Mouse (Mus musculus) lung, adult 18-20 months (tissue): ENCODE data around the gene Syt17.
A peak's percentile ranks its signal among the peaks of the same experiment; 100 is the strongest.

Experiments used
- DNase-seq, 2 experiments: peaks; one replicate each; pipeline ENCODE4 v3.0.0; 2022; ENCODE audit warnings: mixed read lengths in 2 of 2

Gene Syt17

DNA sequence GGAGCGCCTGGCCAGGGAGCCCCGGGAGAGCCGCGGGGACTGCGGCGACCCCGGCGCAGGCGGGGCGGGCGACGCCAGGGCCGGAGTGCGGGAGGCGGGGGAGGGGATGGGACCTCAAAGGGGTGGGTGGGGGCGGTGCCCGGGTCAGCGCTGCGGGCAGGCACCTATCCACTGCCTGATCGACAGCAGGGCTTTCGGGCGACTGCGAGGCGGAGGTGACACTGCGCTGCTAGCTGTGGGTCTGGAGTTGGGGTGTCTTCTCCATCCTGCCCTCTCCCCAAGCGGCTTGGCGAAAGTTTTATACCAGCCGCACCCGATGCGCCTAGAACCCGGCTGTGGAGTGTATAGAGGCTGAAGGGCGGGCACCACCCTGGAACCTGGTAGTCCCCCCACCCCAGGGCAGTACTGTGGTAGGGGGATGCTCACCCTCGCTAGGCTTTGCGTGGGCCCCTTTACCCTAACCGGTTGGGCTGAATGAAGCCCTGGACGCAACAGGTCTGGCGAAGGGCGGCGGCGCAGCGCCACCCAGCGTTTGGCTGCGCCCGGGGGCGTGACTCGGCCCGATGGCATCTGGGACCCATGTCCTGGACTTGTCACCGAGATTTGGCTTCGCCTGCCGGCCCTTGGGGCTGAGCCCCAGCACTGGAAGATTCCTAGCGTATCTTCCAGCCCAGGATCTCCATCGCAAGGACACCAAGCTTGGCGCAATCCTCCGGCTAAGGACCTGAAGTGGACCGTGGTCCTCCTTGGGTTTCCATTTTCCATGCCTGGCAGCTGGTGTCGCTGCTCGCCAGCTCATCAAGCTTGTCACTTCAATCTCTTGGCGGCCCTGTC, at the start of gene Syt17:
TSS of gene Syt17 (minus strand) at position 89 of the 834 bp plus-strand sequence.
- peak; percentile 73 for DNase-seq

DNA sequence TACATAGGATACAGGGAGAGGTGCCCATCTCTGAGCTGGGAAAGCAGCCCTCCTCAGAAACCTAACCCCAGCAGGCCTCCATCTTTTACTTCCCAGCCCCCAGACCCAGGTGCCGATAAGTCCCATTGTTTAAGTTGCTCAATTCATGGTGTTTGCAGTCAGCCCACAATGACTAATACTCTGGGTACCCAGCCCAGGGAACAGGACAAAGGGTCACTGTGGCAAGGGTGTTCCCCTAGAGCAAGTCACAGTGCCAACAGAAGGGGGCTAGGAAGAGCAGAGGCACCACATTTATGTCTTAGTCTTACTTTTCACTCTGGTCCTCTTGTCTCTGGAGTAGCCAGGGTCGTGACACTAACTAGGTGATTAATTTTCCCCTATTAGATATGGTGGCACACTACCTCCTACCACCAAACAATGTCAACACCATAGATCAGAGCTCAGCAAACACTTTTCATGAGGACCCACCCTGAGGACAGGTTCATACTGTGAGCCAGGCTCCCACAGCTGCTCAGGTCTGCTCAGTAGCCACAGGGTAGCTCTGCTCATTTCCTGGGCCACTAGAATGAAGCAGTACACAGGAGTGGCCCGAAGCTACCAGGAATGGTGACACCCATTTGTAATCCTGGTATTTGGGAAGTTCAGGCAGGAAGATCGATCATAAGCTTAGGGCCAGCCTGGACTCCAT, 47.0 kb upstream of the Syt17 start:
- no peak for DNase-seq

DNA sequence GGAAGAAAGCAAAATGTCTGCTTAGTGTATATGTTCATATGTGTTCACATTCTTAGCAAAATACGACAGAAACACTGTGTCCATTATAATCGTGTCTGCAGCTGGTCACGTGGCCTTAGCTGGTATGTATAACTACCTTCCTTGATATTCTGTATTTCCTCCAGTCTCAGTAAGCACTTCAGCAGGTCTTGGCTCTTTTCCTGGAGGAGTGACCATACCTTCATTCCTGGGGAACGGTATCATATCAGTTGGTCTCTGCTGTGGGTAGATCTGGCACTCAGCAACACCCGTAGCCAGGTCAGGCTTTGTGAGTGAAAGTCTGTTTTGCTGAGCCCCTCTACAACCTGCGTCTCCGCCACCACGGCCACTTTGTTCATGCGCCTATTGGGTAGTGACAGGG, 45.9 kb upstream of the Syt17 start:
- peak; percentile 46 to 78 for DNase-seq

DNA sequence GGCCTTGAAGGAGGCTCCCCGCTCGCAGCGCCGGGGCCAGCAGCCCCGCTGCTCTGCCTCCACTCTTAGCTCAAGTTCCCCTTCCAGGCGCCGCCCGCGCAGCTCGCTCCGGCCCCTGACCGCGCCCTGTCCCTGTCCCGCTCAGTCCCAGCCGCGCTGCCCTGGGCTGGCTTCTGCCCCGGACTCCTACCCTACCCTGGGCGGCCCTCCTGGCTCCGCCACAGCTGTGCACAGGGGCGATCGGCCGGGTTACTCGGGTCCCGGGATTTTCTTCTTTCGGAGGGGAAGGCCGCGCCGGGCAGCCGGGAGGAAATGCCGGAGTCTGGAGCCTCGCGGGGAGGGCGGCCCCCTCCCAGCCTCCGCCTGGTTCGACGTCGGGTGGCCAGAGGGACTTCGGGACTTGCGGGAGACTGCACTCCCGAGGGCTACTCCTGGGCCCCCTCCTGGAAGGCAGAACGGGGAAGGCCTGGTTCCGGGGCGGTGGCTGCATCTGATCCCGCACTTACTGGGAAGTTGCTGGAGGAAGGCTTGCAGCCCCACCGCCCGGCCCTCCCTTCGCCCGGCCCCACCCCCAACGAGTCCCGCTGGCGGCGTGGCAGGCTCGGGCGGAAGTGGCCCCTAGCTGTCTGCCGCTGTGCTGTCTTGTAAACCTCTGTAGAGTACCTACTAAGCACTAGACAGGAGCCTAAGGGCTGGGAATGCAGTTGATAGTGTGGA, 43.6 kb upstream of the Syt17 start, which contains the start of gene Itpripl2:
TSS of gene Itpripl2 (minus strand) at position 545 of the 717 bp plus-strand sequence.
- peak; percentile 90 to 93 for DNase-seq

DNA sequence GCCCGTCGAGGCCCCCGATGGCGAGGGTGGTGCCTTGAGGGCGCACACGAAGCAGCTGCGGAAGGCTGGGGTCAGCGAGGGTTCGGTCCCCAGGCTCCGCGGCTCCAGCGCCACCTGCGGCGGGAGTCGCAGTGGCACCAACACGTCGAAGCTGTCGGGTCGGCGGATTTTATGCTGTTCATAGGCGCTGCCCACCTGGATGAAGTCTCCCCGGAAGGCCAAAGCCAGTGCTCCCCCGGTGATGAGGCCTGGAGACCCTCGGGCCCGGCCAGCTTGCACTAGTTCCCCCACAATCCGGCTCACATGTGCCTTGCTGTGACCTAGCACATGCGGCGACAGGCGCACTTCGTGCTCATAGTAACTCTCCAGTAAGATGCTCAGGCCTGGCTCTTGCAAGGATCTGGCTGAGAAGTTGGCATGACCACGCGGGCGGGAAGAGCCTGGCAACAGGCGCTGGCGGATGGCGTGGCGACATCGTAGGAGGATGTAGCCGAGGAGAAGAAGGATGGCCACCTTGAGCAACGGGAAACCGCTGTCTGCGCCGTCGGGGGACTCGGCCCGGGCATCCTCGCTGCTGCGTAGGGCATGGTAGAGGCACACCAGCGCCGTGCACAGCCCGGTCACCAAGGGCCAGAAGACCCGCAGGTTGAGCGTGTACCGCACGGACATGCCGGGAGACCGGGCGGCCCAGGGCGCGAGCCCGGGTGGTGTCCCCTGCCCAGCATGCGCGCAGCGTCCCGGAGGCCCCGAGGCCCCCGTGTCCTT, 42.8 kb upstream of the Syt17 start:
- DNase-seq = peak; percentile 46 to 57

DNA sequence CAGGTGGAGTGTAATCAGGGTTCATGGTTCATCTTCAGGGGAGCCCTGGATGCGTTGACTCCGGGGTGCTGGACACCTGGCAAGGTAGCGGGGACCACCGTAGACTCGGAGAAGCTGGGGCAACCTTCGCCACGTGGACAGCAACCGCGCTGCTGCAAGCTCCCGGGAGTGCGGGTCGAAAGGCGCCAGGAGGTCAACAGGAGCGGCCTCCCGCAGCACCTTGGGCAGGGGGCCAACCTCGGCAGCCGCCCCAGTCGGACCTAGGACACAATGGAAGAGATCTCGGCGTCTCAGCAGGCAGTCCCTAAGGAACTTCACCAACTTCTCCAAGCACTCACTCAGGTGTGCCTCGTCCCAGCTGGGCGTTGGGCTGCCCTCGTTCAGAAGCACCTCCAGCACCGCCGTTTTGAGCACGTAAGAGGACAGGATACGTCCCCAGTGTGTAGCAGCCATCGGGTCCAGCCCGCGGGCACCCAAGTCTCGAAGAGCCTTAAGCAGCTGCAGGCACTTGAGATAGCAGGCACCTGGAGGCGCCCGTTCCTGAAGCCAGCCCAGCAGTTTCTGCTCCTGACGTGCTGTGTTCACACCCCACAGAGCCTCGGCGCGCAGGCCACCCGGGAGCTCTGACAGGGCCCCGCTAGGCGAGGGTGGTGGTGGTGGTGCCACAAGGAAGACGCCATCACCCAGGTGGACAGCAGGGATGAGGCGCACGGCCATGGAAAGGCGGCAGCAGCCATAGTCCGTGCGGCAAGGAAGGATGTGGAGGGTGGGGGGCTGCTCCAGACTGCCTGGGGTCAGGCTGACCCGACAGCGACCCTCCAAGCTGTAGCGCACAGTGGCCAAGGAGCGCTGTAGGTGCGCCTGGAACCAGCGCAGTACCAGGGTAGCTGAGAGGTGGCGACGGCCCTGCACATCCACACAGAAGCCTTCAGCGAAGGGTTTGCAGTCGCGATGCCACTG, 42.0 kb upstream of the Syt17 start:
- no peak for DNase-seq

DNA sequence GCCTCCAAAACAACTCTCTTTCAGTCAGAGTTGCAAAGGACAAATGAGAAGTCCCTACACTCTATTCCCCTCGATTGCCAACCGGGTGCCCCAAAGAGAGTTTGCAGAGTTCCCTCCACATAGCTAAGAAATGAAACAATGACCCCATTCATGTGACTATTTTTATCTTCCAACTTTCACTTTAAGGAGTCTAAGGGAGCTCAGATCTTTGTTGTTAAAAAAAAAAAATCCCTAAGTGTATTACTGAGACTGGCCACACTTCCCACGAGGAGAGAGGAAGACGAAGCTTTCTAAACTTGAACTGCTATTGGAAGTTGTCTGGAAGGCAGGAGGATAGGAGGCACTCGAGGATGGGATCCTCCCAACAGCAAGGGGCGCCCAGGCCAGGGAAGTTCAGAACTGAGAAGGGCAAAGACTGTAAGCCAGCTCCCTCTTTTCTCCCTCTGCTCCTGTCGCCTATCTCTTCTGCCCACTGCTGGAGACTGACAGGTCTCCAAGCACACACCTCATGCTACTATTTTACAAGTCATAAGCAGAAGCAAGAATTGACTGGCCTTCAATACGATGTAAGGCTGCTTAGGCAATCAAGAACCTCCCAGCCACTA, 40.1 kb upstream of the Syt17 start:
- no peak for DNase-seq

DNA sequence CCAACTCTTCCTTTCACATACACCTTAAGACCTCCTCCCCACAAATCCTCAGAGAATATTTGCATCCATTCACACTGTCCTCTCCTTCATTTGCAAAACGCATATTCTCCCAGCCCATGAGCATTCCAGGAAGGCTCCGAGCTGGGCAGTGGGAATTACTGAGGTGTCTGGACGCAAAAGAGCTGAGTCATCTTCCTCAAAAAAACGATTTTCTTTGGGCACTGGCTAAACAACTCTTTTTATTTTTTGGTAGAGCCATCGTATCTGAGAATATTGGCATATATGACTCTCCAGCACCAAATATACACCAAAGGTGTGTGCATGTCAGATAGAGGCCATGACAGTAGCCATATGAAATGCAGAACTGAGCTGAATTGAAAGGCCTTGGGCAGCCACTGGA, 38.9 kb upstream of the Syt17 start:
- DNase-seq = no peak

DNA sequence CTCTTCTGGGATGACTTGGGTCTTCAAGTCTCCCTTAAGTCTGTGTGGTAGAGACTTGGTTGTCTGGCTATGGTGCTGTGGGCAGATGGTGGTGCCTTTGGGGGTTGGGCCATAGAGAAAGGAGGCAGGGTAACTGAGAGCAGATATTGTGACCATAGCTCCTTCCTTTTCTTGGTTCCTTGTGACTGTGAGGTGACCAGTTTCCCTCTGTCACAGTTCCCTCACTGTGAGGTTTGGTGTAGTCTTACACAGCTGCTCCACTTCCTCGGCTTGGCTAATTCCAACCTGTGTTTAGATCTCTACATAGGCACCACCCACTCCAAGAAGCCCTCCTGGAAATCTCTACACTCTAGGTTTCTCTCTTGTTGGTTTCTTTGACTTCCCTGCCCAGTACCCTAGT, 36.0 kb upstream of the Syt17 start:
- DNase-seq = no peak

DNA sequence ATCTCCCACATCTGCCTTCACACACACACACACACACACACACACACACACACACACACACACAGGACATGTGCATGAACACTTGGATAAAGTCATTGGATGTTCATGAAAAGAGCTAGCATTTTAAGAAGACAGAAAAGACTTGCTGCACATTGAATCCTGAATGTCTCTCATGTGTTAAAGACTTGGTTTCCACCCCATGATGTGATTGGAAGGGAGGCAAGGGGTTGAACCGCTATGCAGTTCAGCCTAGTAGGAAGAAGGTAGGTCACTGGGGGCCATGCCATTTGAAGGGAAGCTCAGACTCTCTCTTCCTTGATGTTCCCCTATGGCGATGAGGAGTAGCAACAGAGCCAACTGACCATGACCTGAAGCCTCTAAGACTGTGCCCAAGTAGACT, 34.0 kb upstream of the Syt17 start:
- no peak for DNase-seq

DNA sequence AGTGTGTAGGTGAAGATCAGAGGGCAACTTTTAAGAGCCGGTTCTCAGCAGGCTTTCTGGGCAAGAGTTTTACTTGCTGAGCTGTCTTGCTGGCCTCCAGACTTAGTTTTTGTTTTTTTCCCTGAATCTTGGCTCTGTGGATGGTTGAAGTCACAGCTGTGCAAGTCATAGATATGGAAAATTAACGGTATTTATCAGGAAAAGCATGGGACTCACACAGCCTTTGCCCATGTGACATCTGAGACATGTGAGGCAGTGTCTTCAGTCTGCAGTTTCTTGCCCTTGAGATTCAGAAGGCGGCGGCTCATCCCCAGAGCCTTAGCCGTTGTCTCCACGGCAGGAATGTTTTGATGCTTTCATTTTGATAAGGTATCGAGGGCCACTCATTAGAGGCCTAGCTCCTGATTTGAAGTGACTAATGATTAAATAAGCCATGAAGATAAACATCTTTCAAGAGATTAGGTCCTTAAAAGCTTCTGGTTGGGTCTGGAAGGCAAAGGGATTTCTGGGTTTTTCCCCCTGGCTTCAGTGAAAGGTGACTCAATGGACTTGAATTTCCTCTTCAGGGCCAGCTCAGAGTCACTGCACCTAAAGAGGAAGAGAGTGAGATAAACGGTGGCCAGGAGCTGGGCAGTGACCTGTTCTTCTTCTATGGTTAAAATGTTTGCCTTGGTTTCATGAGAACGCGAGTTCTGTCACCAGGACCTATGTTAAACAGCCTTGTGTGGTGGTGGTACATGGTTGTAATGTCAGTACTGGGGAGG, 33.2 kb upstream of the Syt17 start:
- no peak for DNase-seq

DNA sequence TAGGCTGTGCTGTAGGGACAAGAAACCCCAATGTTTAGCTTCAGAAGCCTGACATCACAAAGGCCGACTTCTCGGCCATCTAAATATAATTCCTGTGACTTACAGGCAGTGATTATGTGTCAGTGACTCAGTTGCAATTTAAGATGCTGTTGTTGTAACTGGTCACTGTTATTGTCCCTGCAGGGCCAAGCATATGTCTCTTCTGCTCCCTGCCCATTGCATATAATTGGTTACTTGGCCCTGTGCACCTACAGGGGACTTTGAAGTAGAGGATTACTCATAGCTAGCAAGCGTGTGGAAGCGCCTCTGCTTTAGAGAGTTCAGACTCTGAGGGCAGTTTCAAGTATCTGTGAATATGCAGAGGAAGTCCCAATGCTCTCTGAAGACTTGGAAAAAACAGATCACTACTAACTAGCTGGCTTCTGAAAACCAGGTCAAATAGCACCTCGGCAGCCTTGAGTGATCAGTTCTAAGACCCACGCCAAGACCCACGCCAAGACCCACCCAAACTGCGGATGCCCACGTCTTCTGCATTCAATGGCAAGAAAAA, 32.2 kb upstream of the Syt17 start:
- DNase-seq = no peak

DNA sequence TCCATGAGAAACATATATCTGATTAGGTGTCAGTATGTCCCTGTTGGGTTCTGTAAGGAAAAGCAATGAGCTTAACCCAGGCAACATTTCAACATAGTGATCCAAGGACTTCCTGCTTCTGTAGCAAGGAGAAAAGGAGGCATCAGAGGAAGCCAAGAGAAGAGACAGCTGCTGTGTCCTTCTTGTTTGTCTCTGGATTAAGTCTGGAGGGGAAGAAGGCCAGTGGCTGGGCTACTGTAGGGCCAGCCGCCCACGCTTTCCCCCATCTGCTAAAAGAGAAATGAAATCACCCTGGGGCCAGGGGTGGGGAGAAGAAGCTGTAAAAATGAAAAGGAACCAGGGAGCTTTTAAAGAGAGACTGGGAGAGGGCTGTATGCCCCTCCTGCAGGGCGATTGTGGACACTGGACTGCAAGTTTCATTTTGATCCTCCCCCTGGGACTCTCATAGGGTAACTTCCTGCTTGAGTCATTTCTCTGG, 30.9 kb upstream of the Syt17 start:
- DNase-seq = peak; percentile 54 to 56

DNA sequence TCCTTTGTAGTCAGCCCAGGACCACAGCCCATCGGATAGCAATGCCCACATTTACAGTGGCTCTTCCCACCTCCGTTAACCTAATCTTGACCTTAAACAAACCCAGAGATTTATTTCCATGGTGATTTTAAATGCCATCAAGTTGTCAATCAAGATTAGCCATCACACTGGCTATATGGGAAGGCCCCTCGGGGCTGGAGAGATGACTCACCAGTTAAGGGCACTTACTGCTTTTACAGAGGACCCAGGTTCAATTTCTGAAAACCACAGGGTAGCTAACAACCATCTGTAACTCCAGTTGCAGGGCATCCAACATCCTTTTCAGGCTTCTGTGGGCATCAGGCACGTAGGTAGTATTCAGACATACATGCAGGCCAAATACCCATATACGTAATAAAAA, 28.4 kb upstream of the Syt17 start:
- DNase-seq = no peak

DNA sequence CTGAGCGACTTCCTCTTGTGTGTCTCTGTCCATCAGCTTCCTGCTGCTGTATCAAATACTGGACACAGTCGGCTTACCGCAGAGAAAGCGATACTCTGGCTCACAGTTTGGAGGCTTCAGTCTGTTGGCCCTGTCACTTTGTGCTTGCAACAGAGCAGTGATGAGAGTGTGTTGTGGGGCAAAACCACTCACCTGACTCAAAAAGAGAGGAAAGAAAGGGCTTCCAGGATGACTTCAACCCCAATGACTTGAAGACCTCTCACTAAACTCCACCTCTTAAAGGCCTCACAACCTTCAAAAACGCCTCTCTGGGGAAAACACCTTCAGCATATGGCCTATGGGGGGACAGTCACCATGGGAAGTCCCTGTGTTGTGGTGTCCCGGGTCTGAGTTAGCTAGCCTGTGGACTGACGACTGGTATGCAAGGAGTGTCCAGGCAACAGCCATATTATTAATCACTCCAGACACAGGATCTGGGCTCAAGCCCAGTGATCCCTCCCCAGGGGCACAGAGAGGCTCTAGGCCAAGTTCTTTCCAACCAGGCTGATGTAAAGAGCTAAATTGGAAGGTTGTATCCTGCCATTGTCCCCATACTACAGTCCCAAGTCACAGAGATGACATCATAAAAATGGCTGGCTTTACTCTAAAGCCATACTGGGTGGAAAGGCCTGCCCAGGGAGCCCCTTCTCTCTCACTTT, 27.1 kb upstream of the Syt17 start:
- no peak for DNase-seq

DNA sequence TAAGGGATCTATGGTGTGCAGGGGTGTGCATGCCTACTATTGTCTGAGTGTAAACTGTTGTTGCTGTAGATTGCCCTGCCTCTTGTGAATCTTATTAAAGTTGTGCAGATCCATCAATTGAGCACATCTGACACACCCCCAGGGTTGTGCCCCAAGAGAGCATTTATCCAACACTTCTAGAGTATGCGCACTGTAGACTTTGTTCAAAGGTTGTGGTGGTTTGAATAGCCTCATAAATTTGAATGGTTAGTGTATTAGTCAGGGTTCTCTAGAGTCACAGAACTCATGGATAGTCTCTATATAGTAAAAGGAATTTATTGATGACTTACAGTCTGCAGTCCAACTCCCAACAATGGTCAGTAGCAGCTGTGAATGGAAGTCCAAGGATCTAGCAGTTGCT, 24.9 kb upstream of the Syt17 start:
- no peak for DNase-seq

DNA sequence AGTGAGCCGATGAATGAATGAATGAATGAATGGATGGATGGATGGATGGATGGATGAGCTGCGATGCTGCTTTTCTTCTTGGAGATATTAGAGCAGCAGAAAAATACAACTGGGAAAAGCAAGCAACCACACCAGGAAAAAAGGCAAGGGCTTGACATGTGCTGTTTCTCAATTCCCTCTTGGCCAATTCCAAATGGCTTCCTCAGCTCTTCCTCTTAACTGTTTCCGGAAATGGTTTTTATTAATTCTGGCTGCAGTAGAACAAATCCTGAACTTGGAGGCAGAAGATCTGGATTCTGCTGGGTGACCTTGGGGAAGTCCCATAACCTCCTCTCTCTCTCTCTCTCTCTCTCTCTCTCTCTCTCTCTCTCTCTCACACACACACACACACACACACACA, 20.0 kb upstream of the Syt17 start:
- DNase-seq = no peak

DNA sequence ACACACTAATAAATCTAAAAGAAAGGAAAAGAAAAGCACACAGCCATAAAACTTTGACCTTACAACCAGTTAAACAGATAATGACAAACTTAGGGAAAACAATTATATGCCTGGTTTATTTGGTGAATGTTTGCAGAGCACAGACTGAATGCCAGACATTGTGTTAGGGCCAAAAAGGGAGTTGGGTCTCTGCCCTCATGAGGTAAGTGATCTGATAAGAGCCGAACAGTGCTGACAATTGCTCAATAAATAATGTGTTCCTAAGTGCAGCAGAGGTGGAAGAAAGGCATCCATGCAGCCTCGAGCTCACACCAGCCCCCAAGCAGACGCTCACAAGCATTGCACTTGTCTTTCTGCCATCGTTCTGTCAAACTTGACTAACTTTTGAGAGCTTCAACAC, 16.4 kb upstream of the Syt17 start:
- peak in 1 of 2 experiments; percentile 67 for DNase-seq
